Mouse (Mus musculus) G1E (cell line): ENCODE measurements around the gene Epha1. TPM values are rescaled to one million over a fixed set of nuclear protein-coding genes. Genes with fewer than 3 reads are reported as not detected.

Experiments
- ATAC-seq: 2 replicates; pipeline ENCODE4 v1.8.0; 2016; ENCODE audit warnings: mild to moderate bottlenecking; ENCODE audit not compliant: insufficient number of reproducible peaks, poor library complexity, low FRiP score, severe bottlenecking; ENCODE audit errors: extremely low read depth
- DNase-seq: peaks from one replicate; pipeline ENCODE4 v3.0.0; 2012; ENCODE audit warnings: low spot score
- H3K27me3 ChIP-seq: 2 replicates; pipeline ENCODE4 v1.6.1; 2012; ENCODE audit warnings: mild to moderate bottlenecking, low read length, inconsistent platforms; ENCODE audit not compliant: insufficient read depth
- H3K36me3 ChIP-seq: replicated peaks from 2 replicates; pipeline ENCODE3; 2012; ENCODE audit warnings: mild to moderate bottlenecking, inconsistent platforms
- H3K4me1 ChIP-seq: 2 replicates; pipeline ENCODE4 v1.6.1; 2012; ENCODE audit warnings: low read depth, low read length, inconsistent platforms, mixed read lengths; ENCODE audit not compliant: insufficient read depth
- H3K4me3 ChIP-seq: 2 replicates; pipeline ENCODE4 v1.5.1; 2012; ENCODE audit warnings: low read depth, mild to moderate bottlenecking, inconsistent platforms, low read length, moderate library complexity, mixed read lengths
- H3K9me3 ChIP-seq: replicated peaks from 2 replicates; pipeline ENCODE4 v1.6.1; 2012; ENCODE audit warnings: inconsistent platforms
- CTCF ChIP-seq: IDR thresholded peaks from 2 replicates; pipeline ENCODE4 v1.5.1; 2012; ENCODE audit warnings: low read depth, low read length, inconsistent platforms, mixed read lengths
- GATA1 ChIP-seq: IDR thresholded peaks from 2 replicates; pipeline ENCODE4 v1.6.1; 2012; ENCODE audit warnings: borderline replicate concordance, low read length, inconsistent platforms, mixed read lengths
- GATA2 ChIP-seq: IDR thresholded peaks from 2 replicates; pipeline ENCODE4 v1.6.1; 2012; ENCODE audit warnings: low read depth, low read length, inconsistent platforms, borderline replicate concordance
- POLR2AphosphoS5 ChIP-seq: IDR thresholded peaks from 2 replicates; pipeline ENCODE4 v1.6.1; 2012; ENCODE audit warnings: low read depth, low read length, inconsistent platforms; ENCODE audit not compliant: insufficient replicate concordance
- TAL1 ChIP-seq: conservative IDR thresholded peaks from 2 replicates; pipeline ENCODE4 v1.6.1; 2012; ENCODE audit warnings: low read depth, low read length, inconsistent platforms, mixed read lengths
- polyA plus RNA-seq: library from polyadenylated mRNA; stranded (reverse); fragments of >175 nt; gene quantifications from 2 replicates; pipeline ENCODE4 v1.2.3, GENCODE M21; 2012
- total RNA-seq, 2 experiments: library from RNA; stranded (forward) in 1 of 2; stranded (reverse) in 1 of 2; fragments of 200-1000 nt in 1 of 2; fragments of >200 nt in 1 of 2; fragmentation: Nextera tagmentation in 1 of 2; gene quantifications; 2 replicates each; pipeline ENCODE4 v1.2.3; 2014 to 2017

The Epha1 gene
- total and polyA plus RNA-seq, 3 experiments = not detected

GRCm38 (mm10) chr6:42398285-42398684 lies 25.2 kb upstream of the Epha1 start:
- DNase-seq (no peak), ATAC-seq (no peak)
- Histone ChIP-seq H3K36me3 (no peaks in the 10 kb centered on the region), H3K9me3 (no peaks in the 10 kb centered on the region), H3K4me3 (no peak overlapping the region), H3K27me3 (0 out of 2 replicates have a peak, but pooled peaks cover 5% of the 10 kb centered on the region), H3K4me1 (no peaks in the 10 kb centered on the region)
- TF ChIP-seq TAL1 (no peak), GATA2 (no peak), GATA1 (no peak), POLR2AphosphoS5 (no peak), CTCF (no peak)

- TF ChIP-seq POLR2AphosphoS5 (no peak), TAL1 (no peak), GATA1 (no peak), GATA2 (no peak), CTCF (no peak)
- H3K27me3 ChIP-seq = 0 out of 2 replicates have a peak, but pooled peaks cover 5% of the 10 kb centered on the region
- H3K4me3 ChIP-seq = no peak overlapping the region
- ATAC-seq (no peak), DNase-seq (no peak)
- no peaks in the 10 kb centered on the region for H3K4me1 ChIP-seq
- no peaks in the 10 kb centered on the region for H3K9me3 ChIP-seq
- H3K36me3 ChIP-seq = no peaks in the 10 kb centered on the region
These were observed 24.1 kb upstream of the Epha1 start for GRCm38 (mm10) chr6:42397041-42397657.

DNA sequence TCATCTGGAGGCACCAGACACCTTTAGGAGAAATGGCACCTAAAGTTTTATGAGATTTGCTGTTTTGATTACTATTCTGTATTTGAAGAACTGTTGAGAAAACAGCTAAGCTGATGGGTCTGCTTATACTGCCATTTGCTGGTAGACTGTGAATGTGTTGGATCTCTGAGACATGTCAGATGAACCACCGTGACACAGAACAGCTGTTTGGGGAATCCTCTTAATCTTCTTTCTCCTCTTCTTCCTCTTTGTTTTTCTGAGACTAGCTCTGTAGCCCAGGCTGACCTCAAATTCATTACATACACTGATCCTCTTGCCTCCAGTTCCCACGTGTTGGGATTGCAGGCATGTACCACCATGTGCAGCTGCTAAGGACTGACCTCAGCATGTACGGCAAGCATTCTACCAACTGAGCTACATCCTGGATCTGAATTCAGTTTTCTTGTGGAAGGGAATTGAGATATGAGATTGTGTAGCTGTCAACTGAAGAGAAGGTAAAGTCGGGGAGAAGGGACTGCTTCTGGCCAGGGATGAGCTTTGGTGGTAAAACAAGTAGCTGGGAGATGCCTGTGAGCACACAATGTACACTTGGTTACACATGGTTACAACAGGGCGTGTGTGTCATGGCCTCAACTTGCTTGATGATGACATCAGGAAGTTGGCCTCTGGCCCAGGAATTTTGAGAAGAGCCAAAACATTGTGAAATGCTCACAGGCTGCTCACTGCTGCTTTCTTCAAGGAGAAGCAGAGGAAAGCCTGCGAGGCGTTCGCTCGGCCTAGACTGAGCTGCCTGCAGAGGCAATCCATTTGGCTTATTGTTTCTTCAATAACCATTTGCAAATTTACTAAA lies 23.1 kb upstream of the Epha1 start:
- H3K9me3 ChIP-seq = no peaks in the 10 kb centered on the region
- H3K4me1 ChIP-seq = no peaks in the 10 kb centered on the region
- no peaks in the 10 kb centered on the region for H3K36me3 ChIP-seq
- TF ChIP-seq TAL1 (no peak), POLR2AphosphoS5 (no peak), GATA1 (no peak), GATA2 (no peak), CTCF (no peak)
- ATAC-seq (no peak), DNase-seq (no peak)
- H3K27me3 ChIP-seq = 0 out of 2 replicates have a peak, but pooled peaks cover 5% of the 10 kb centered on the region
- no peak overlapping the region for H3K4me3 ChIP-seq

DNA sequence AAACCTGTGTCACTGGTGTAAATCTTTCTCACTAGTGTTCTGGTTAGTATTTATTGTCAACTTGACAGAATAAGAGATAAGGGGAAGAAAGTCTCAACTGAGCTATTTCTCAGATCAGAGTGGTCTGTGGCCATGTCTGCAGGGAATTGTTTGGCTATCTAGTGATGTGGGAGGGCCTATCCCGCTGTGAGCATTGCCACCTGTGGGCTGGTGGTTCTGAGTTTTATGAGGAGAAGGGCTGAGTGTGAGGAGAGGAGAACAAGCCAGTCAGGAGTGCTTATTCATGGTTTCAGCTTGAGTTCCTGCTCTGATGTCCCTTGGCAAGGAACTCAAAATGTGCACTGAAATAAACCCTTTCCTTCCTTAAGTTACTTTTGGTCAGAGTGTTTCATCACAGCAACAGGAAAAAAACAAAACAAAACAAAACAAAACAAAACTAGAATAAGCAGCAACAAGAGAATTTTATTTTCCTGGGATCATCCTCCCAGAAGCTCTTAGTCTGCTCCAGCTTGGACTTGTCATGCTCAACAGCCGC lies 18.8 kb upstream of the Epha1 start:
- H3K36me3 ChIP-seq = no peaks in the 10 kb centered on the region
- no peaks in the 10 kb centered on the region for H3K9me3 ChIP-seq
- H3K4me1 ChIP-seq = no peaks in the 10 kb centered on the region
- DNase-seq = no peak
- no peak for TF ChIP-seq GATA1
- TF ChIP-seq CTCF = no peak
- TF ChIP-seq TAL1 = no peak
- TF ChIP-seq GATA2 = no peak
- H3K4me3 ChIP-seq = no peak overlapping the region
- ATAC-seq = no peak
- H3K27me3 ChIP-seq = peaks cover 8% of the 10 kb centered on the region; the same call in 1 of the 2 replicates

- TF ChIP-seq TAL1 (no peak), GATA2 (no peak), GATA1 (no peak), POLR2AphosphoS5 (no peak), CTCF (no peak)
- no peaks in the 10 kb centered on the region for H3K36me3 ChIP-seq
- no peak for ATAC-seq
These were observed 12.6 kb upstream of the Epha1 start for GRCm38 (mm10) chr6:42385635-42386034.

DNA sequence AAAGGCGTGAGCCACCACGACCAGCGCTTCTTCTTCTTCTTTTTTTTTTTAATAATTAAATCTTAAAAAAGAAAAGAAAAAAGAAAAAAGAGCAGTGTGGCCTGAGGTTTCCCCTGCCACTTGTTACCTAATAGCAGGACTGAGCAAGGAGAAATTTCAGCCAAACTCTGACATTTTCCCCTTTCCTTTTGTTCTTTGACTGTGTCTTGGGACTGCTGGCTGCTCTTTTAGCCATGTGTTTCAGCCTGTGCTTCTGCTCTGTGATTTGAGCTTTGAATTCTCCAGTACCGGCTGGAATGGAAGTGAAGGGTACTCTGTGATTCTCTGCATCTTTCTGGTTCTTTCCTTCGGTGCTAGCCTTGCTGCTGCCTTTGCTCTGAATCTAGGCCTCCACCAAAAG lies 10.3 kb upstream of the Epha1 start:
- H3K4me1 ChIP-seq = no peaks in the 10 kb centered on the region
- ATAC-seq = no peak
- peaks cover 11% of the 10 kb centered on the region; the same call in 1 of the 2 replicates for H3K27me3 ChIP-seq
- no peak overlapping the region for H3K4me3 ChIP-seq
- H3K9me3 ChIP-seq = no peaks in the 10 kb centered on the region
- TF ChIP-seq CTCF (no peak), GATA1 (no peak), GATA2 (no peak), POLR2AphosphoS5 (no peak), TAL1 (no peak)
- no peak for DNase-seq
- no peaks in the 10 kb centered on the region for H3K36me3 ChIP-seq

More at GRCm38 (mm10) chr6:42385635-42386034, 12.6 kb upstream of the Epha1 start:
- Histone ChIP-seq H3K27me3 (peaks cover 4% of the 10 kb centered on the region), H3K9me3 (no peaks in the 10 kb centered on the region), H3K4me1 (no peaks in the 10 kb centered on the region), H3K4me3 (no peak overlapping the region)
- DNase-seq = no peak
